Comparison of ENCODE assay signal across 31 mouse cellular contexts in genomic region chr5:147159792-147160191, GRCm38 (mm10). TPM values are rescaled to one million over a fixed set of nuclear protein-coding genes. Genes with fewer than 3 reads are reported as not detected.
DNase-seq lines count a peak whose midpoint lies in the region; ATAC-seq and TF ChIP-seq lines count a peak whose summit lies in the region.
"Had no signal": no experiment of that assay in that cellular context is flagged by ENCODE, and none has a peak within 500 bp of the region (broad histone marks: within the 10 kb centered on the region; RNA-seq: fewer than 3 reads in every experiment).

No protein-coding gene starts in this region.

- no peaks in the 10 kb centered on the region for H3K36me3 ChIP-seq in lung, embryonic 15.5 days
- no peaks in the 10 kb centered on the region for H3K36me3 ChIP-seq in lung, postnatal 0 days (ENCODE audit: insufficient read depth, low read length)
- H3K36me3 ChIP-seq in ES-E14 (ENCODE audit: control insufficient read depth, insufficient read depth, low read length, poor library complexity, severe bottlenecking), result no peaks in the 10 kb centered on the region
- H3K36me3 ChIP-seq: forebrain, embryonic 10.5 days; heart, embryonic 10.5 days; heart, embryonic 13.5 days had no signal

- no peaks in the 10 kb centered on the region for H3K27me3 ChIP-seq in lung, embryonic 15.5 days
- H3K27me3 ChIP-seq in lung, postnatal 0 days (replicated peaks; ENCODE audit: insufficient read depth, low read length), result no peaks in the 10 kb centered on the region

- no peaks in the 10 kb centered on the region for H3K4me1 ChIP-seq in lung, embryonic 15.5 days
- no peaks in the 10 kb centered on the region for H3K4me1 ChIP-seq in lung, postnatal 0 days (ENCODE audit: insufficient read depth, low read depth, low read length)
- peaks cover 3 to 27% of the 10 kb centered on the region in 2 experiments; a peak in 3 of 4 replicates for H3K4me1 ChIP-seq in ES-E14 (ENCODE audit: control insufficient read depth in 2 of 2, insufficient read depth in 2 of 2, low read length in 2 of 2, poor library complexity in 1 of 2)
- H3K4me1 ChIP-seq: heart, embryonic 13.5 days had no signal

- no peak overlapping the region for H3K27ac ChIP-seq in lung, embryonic 15.5 days
- no peak overlapping the region for H3K27ac ChIP-seq in lung, postnatal 0 days (ENCODE audit: low read length)
- H3K27ac ChIP-seq in ES-E14 (ENCODE audit: insufficient read depth, low read depth, low read length, poor library complexity, severe bottlenecking), result peak overlapping the region; percentile 64; the same call in 1 of the 2 replicates
- H3K27ac ChIP-seq: forebrain, embryonic 10.5 days; forebrain, embryonic 13.5 days; heart, adult 2 months; heart, embryonic 10.5 days; heart, embryonic 13.5 days; hindbrain, embryonic 14.5 days; hindbrain, postnatal 0 days had no signal

- H3K9me3 ChIP-seq in lung, embryonic 15.5 days, result no peaks in the 10 kb centered on the region
- H3K9me3 ChIP-seq in lung, postnatal 0 days (ENCODE audit: low read length), result no peaks in the 10 kb centered on the region
- no peaks in the 10 kb centered on the region for H3K9me3 ChIP-seq in ES-E14 (ENCODE audit: control insufficient read depth, insufficient read depth, low read depth, low read length)
- H3K9me3 ChIP-seq: forebrain, embryonic 10.5 days; forebrain, embryonic 13.5 days; heart, embryonic 10.5 days; heart, embryonic 13.5 days had no signal

- no peak overlapping the region for H3K9ac ChIP-seq in lung, embryonic 15.5 days
- no peak overlapping the region for H3K9ac ChIP-seq in lung, postnatal 0 days (replicated peaks; ENCODE audit: low read depth)
- H3K9ac ChIP-seq in ES-E14 (ENCODE audit: insufficient read depth, low read depth, low read length, poor library complexity, severe bottlenecking), result peak overlapping the region; percentile 19; the same call in 1 of the 2 replicates
- H3K9ac ChIP-seq: forebrain, embryonic 13.5 days; heart, embryonic 13.5 days; hindbrain, embryonic 14.5 days had no signal

- in situ Hi-C loops in ES-E14 (cut with MboI; ENCODE audit: low sequenced_read_pairs in 2 of 2, unreplicated experiment in 2 of 2), result no loop called here

- peak; percentile 39; the same call in 1 of the 2 replicates for ATAC-seq in lung, embryonic 15.5 days (ENCODE audit: borderline replicate concordance, extremely low read depth, low FRiP score, low TSS enrichment)
- ATAC-seq in lung, postnatal 0 days, result no peak
- ATAC-seq: forebrain, embryonic 13.5 days; forebrain, embryonic 16.5 days; hindbrain, postnatal 0 days had no signal

- H3K4me2 ChIP-seq in lung, embryonic 15.5 days, result no peak overlapping the region
- H3K4me2 ChIP-seq in lung, postnatal 0 days (replicated peaks; ENCODE audit: low read depth, low read length), result no peak overlapping the region
- H3K4me2 ChIP-seq: forebrain, embryonic 13.5 days; heart, embryonic 13.5 days; hindbrain, embryonic 14.5 days had no signal

- no peak overlapping the region for H3K4me3 ChIP-seq in lung, embryonic 15.5 days
- H3K4me3 ChIP-seq in lung, postnatal 0 days (ENCODE audit: low read depth, low read length), result no peak overlapping the region
- no peak overlapping the region; a peak in 1 of 4 replicates for H3K4me3 ChIP-seq in ES-E14 (ENCODE audit: insufficient read depth in 1 of 2, low read depth in 1 of 2, low read length in 2 of 2, poor library complexity in 1 of 2, severe bottlenecking in 1 of 2)
- H3K4me3 ChIP-seq: forebrain, embryonic 10.5 days; forebrain, embryonic 13.5 days; heart, adult 2 months; heart, embryonic 10.5 days; heart, embryonic 13.5 days had no signal

- no peak for TF ChIP-seq EP300 in lung, postnatal 0 days (IDR thresholded peaks at IDR 0.05)

- no peak for DNase-seq in lung, postnatal 0 days (ENCODE audit: low spot score)
- no peak for DNase-seq in ES-E14 (ENCODE audit: low read depth, low spot score)
- peak; percentile 18 for DNase-seq in naive thymus-derived CD4-positive, alpha-beta T cell, adult 2 months (ENCODE audit: low read depth)
- no peak for DNase-seq in layer of hippocampus, adult 9-11 months
- DNase-seq in spleen, postnatal 36 days (ENCODE audit: low spot score in 2 of 2), result no peak
- DNase-seq: adrenal gland, adult 8-10 months; adrenal gland, postnatal 25 days; B cell, adult 2 months; cerebellum, adult 11-12 months; cerebellum, adult 8-10 months; cerebellum, postnatal 10 days; gastrocnemius, postnatal 10 days; gastrocnemius, postnatal 36 days; heart, adult 2 months; heart, postnatal 14 days; heart, postnatal 4 days had no signal

- no peak for TF ChIP-seq CTCF in lung, postnatal 0 days (IDR thresholded peaks at IDR 0.05)

- WGBS in lung, embryonic 15.5 days, result 65% methylated on average over 2 of the region's 2 CpGs
- 64% methylated on average over 2 of the region's 2 CpGs for WGBS in lung, postnatal 0 days

TF ChIP-seq in ES-E14, 5 proteins besides CTCF, POLR2A, EP300 and RAD21:
- no peak for TF ChIP-seq ZC3H11A (IDR thresholded peaks at IDR 0.05; ENCODE audit: borderline replicate concordance, low read depth, low read length)
- no peak for TF ChIP-seq MAFK (IDR thresholded peaks at IDR 0.05; ENCODE audit: insufficient read depth, low read depth, low read length)

RNA-seq across cellular contexts. Expression of gene Gsx1, which starts 28.7 kb away (rescaled TPM):
- polyA plus RNA-seq in lung, embryonic 15.5 days (2015; fragmentation: Nextera tagmentation; extraction: Ambion mirVana), result not detected in 2 replicates
- polyA plus RNA-seq in lung, postnatal 0 days (2015; fragmentation: Nextera tagmentation; extraction: Ambion mirVana), result not detected in 2 replicates
- total RNA-seq in ES-E14 (2012; rRNA removed), result 0.26 TPM in 1 of 2 replicates, not detected in the other
- total RNA-seq: adrenal gland, adult 8-10 months; adrenal gland, postnatal 25 days; CH12.LX; gastrocnemius, adult 18-20 months; gastrocnemius, postnatal 10 days; gastrocnemius, postnatal 36 days; granulocyte monocyte progenitor cell, adult 5-6 weeks; heart, adult 2 months; heart, postnatal 14 days; heart, postnatal 4 days had no signal
- polyA plus RNA-seq: activated CD4-positive, CD25-positive, alpha-beta regulatory T cell, adult 4 months; embryonic facial prominence, embryonic 14.5 days; heart, adult 2 months; heart, embryonic 10.5 days; heart, embryonic 13.5 days; heart, embryonic 16.5 days; inflammation-experienced regulatory T-cells, adult 6 months had no signal
